Mouse (Mus musculus): ENCODE data around the gene Eif5a.

GRCm38 (mm10) chr11:69919661-69920265 lies 2.0 kb downstream of the Eif5a start:
- no peak for TF ChIP-seq CTCF (IDR thresholded peaks at IDR 0.05; ENCODE audit: borderline replicate concordance, insufficient read depth, low read length)
- 0 out of 2 replicates have a peak, but pooled peaks have one; percentile 49 for TF ChIP-seq POLR2A (IDR thresholded peaks at IDR 0.05; ENCODE audit: low read depth, low read length)
